Comparison of ENCODE assay signal across 19 mouse cellular contexts in genomic region chr7:112930669-112931068, GRCm38 (mm10). TPM values are rescaled to one million over a fixed set of nuclear protein-coding genes. Genes with fewer than 3 reads are reported as not detected.
DNase-seq lines count a peak whose midpoint lies in the region; TF ChIP-seq lines count a peak whose summit lies in the region.
"Had no signal": no experiment of that assay in that cellular context is flagged by ENCODE, and none has a peak within 500 bp of the region (broad histone marks: within the 10 kb centered on the region; RNA-seq: fewer than 3 reads in every experiment).

No protein-coding gene starts in this region.

- no peak overlapping the region for H3K4me3 ChIP-seq in kidney, adult 2 months (ENCODE audit: insufficient read depth, low read depth, low read length)
- H3K4me3 ChIP-seq: forebrain, embryonic 12.5 days; heart, embryonic 15.5 days; limb, embryonic 13.5 days had no signal

- H3K27me3 ChIP-seq in kidney, adult 2 months (replicated peaks; ENCODE audit: control insufficient read depth, insufficient read depth, low read length) = no peaks in the 10 kb centered on the region
- H3K27me3 ChIP-seq: forebrain, embryonic 12.5 days; heart, embryonic 15.5 days; limb, embryonic 13.5 days had no signal

- no peak overlapping the region for H3K27ac ChIP-seq in kidney, adult 2 months (ENCODE audit: insufficient read depth, low read depth, low read length)
- H3K27ac ChIP-seq: forebrain, embryonic 12.5 days; heart, embryonic 15.5 days; limb, embryonic 13.5 days had no signal

- no peak for TF ChIP-seq CTCF in kidney, adult 2 months (conservative IDR thresholded peaks at IDR 0.05; ENCODE audit: insufficient read depth, insufficient read length, low read depth, low read length)

- no peaks in the 10 kb centered on the region; the same call in 1 of the 2 replicates for H3K4me1 ChIP-seq in kidney, adult 2 months (ENCODE audit: control insufficient read depth, insufficient read depth, low read length)

- H3K36me3 ChIP-seq in kidney, adult 2 months (ENCODE audit: control insufficient read depth, insufficient read depth, low read length) = no peaks in the 10 kb centered on the region
- H3K36me3 ChIP-seq: forebrain, embryonic 12.5 days; heart, embryonic 15.5 days; limb, embryonic 13.5 days had no signal

- WGBS in kidney, adult 2 months = 10% methylated on average over 7 of the region's 7 CpGs

- DNase-seq in adrenal gland, adult (ENCODE audit: inconsistent age in 2 of 2, low spot score in 1 of 2) = peak; percentile 54 to 85
- no peak for DNase-seq in adrenal gland, postnatal 4 days (ENCODE audit: low spot score in 2 of 2)
- DNase-seq in adrenal gland, adult 8-10 months = peak; percentile 68
- DNase-seq in kidney, adult 2 months = peak; percentile 65
- peak; percentile 63 for DNase-seq in kidney, postnatal 10 days
- DNase-seq in layer of hippocampus, postnatal 36 days = no peak
- DNase-seq in testis, postnatal 10 days (ENCODE audit: low spot score) = no peak
- no peak for DNase-seq in left cerebral cortex, adult 11 months (ENCODE audit: low spot score)
- DNase-seq: cerebellum, adult 9-11 months; gastrocnemius, postnatal 36 days; heart, postnatal 4 days; layer of hippocampus, adult 9-11 months; lung, postnatal 36 days; thymus, postnatal 4 days had no signal

- TF ChIP-seq POLR2A in kidney, adult 2 months (IDR thresholded peaks at IDR 0.05; ENCODE audit: low read depth, low read length) = no peak

RNA-seq across cellular contexts. Expression of gene Rassf10, which starts 23.1 kb away (rescaled TPM):
- 10 to 100 TPM; 11.2 to 15.2 TPM for total RNA-seq in adrenal gland, postnatal 4 days (2021)
- total RNA-seq in adrenal gland, adult 8-10 months (2022) = 10 to 100 TPM in 1 of 4 experiments, 1 to 10 TPM in 3; 1.8 to 14.3 (median 4.2) TPM
- 1.7 and 2.1 TPM in 2 replicates for polyA plus RNA-seq in kidney, adult 2 months (2012; rRNA removed)
- total RNA-seq in layer of hippocampus, postnatal 36 days (2021) = 1 to 10 TPM; 1.4 to 1.6 TPM
- total RNA-seq: megakaryocyte-erythroid progenitor cell, adult 5-6 weeks had no signal
- polyA plus RNA-seq: liver, embryonic 16.5 days had no signal

Comparison
In these comparisons a context has a peak if more than half of its experiments do, and no peak if none do; other contexts are left out.
1. DNase-seq: peak in adrenal gland, adult (2 of 2), adrenal gland, adult 8-10 months (single experiment), kidney, adult 2 months (single experiment) and kidney, postnatal 10 days (single experiment); none in adrenal gland, postnatal 4 days (0 of 2), layer of hippocampus, postnatal 36 days (0 of 2), testis, postnatal 10 days (single experiment) and left cerebral cortex, adult 11 months (single experiment).